Mouse (Mus musculus) adrenal gland, postnatal 0 days (tissue): Measurements from ENCODE around the gene Serpinb3c. TPM values are rescaled to one million over a fixed set of nuclear protein-coding genes. Genes with fewer than 3 reads are reported as not detected.

Experiments
- polyA plus RNA-seq: library from polyadenylated mRNA; unstranded; fragments of >200 nt; fragmentation: Nextera tagmentation; extraction: Ambion mirVana; gene quantifications from 2 replicates; pipeline ENCODE4 v1.2.1, GENCODE M21; 2015

Gene Serpinb3c
- 0.09 TPM in 1 of 2 replicates, not detected in the other for polyA plus RNA-seq

DNA sequence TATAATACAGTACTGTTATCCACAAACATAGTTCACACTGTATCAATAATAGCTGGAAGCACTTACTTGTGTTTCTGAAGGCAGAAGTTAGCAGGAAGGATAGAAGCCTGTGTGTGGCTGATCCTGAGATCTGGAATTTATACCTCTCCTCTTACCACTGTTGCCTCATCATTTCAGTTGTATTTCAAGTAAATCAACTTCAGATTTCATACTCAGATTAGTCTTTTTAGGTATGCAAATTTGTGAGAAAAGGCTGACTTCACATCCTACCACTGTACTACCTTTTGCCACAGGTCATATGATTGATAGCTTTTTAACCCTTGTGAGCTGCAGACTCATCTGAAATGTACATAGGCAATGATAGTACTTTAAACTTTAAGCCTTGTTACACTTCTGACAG, at the start of gene Serpinb3c, which contains the start of gene Serpinb3b:
TSS of gene Serpinb3c (minus strand) at position 111 of the 400 bp plus-strand sequence.
TSS of gene Serpinb3b (minus strand) at position 101 of the 400 bp plus-strand sequence.

Other genes with a start within 250 kb of the Serpinb3c start
- 0.20 TPM in 1 of 2 replicates, not detected in the other for gene Serpinb3a, start 226.1 kb downstream of the Serpinb3c start, polyA plus RNA-seq
- not detected in 2 replicates for gene Serpinb3d, start 194.9 kb downstream of the Serpinb3c start, polyA plus RNA-seq
- not detected in 2 replicates for gene Serpinb3b, start within 50 bp of the Serpinb3c start, polyA plus RNA-seq
- 0.11 TPM in 1 of 2 replicates, not detected in the other for gene Serpinb11, start 82.8 kb upstream of the Serpinb3c start, polyA plus RNA-seq
- 0.83 and 1.1 TPM in 2 replicates for gene Serpinb7, start 121.3 kb upstream of the Serpinb3c start, polyA plus RNA-seq
- 0.36 and 0.91 TPM in 2 replicates for gene Serpinb2, start 233.1 kb upstream of the Serpinb3c start, polyA plus RNA-seq